Mouse (Mus musculus) gastrocnemius, adult 2 months (tissue): ENCODE measurements at regions not wholly inside any gene's neighbourhood (a gene's known extent, or its start where the extent isn't known, plus 50 kb on each side); places are given as distances from the start of the nearest gene placed in this dataset.

ENCODE experiments used
- DNase-seq: peaks from one replicate; pipeline ENCODE4 v3.0.0; 2022
- H3K27ac ChIP-seq: fragments of 200-600 bp; 2 replicates; pipeline ENCODE4 v1.8.1; 2022; ENCODE audit warnings: mild to moderate bottlenecking
- H3K4me3 ChIP-seq: fragments of 200-600 bp; 2 replicates; pipeline ENCODE4 v1.8.1; 2022; ENCODE audit warnings: mild to moderate bottlenecking, moderate library complexity
- CTCF ChIP-seq: fragments of 200-600 bp; IDR thresholded peaks from 2 replicates; pipeline ENCODE4 v1.8.1; 2022; ENCODE audit warnings: antibody characterized with exemption, mild to moderate bottlenecking, moderate library complexity
- intact Hi-C: fragments of 180-260 bp; cut with DNase I; formaldehyde crosslinking; loops from one replicate; pipeline ENCODE4 v1.15.1; 2025

DNA sequence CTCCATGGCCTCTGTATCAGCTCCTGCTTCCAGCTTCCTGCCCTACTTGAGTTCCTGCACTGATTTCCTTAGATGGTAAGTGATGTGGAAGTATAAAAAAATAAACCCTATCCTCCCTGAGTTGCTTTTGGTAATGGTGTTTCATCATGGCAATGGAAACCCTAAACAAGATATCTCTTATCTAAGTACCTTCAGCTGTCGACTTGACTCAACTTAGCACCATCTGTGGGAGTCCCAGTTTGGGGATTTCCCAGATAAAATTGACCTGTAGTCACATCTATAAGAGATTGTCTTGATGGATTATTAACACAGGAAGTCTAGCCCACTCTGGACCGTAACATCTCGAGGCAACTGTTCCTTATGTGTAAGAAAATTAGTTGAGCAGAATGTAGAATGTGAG lies 570.2 kb upstream of the Gm10306 start:
- no peak for DNase-seq
- intact Hi-C loops, result no loop called here
- Histone ChIP-seq H3K4me3 (no peak overlapping the region), H3K27ac (no peak overlapping the region)
- no peak for TF ChIP-seq CTCF

DNA sequence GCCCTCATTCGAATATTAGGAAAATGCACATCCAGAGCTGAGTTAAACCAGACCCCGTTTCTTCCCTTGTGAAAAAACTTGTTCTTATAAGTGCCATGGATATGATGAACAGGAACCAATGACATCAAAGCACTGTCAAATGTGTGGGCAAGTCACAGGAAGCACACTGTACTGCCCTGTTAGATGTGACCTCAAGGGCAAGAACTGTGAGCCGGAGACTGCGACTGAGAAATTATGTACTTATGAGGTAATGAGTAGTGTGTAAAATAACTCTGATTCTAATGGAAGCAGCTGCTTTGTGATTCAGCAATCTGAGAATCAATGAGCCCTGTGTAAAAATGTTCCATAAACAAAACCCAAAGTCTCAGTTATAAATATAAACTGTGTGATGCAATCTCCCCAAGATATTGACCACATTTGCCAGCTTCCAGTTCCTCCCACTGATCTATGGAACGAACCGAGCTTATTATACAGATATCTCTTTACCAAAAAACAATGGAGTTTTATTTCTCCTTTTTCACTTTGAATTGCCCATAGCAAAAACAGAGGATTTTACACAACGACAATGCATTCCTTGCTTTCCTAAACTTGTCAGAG lies 566.0 kb upstream of the Gm10306 start:
- intact Hi-C loops, result no loop called here
- Histone ChIP-seq H3K27ac (no peak overlapping the region), H3K4me3 (no peak overlapping the region)
- no peak for TF ChIP-seq CTCF
- DNase-seq, result no peak

DNA sequence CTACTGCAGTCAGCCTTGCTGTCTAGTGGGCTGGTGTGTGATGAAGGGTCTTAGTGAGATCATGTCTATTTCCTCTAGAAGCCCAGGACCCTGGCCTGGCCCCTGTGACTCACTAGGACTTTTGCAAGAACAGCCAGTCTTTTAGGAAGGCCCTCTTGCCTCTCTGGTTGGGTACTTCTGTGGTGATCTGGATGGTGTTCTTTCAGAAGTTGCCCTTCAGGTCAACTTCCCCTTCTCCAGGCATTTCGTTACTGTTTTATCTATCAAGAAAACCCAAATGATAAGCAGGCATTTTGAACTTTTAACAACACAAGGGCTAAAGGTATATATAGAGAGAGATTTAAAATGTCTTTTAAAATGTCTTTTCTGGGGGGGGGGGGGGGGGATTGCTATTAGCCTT lies 550.5 kb upstream of the Gm10306 start:
- intact Hi-C loops, result no loop called here
- H3K4me3 ChIP-seq, result no peak overlapping the region
- no peak for DNase-seq
- no peak for TF ChIP-seq CTCF
- H3K27ac ChIP-seq, result no peak overlapping the region

DNA sequence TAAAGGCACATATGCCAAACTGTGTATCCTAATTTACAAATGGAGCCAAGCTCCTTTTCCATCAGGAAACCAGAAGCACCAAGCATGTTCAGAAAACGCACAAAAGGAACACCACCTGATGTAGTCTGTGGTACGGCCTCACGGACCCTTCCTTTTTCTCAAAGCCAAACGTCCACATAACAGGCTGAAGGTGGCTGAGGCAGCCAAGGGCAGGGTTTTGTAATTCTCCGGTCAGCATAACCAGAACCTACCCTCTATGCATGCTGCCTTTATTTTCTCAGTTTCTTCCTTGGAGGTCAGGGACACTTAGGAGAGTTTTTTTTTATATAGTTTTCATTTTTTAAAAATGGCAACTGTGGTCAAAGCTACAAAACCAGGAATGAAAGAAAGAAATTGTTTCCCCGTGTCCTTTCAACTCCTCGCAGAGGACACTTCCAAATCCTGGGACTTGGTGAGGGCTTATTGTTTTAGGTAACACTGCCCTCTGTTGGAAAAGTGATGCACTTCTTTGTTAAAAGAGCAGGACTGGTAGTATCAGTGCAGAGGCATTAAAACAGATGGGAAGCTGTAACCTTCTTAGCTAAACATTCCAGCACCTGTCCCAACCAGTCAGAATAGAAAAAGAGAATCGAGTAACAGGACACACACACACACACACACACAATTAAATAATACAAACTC lies 549.1 kb upstream of the Gm10306 start:
- no peak for DNase-seq
- peak; percentile 52 for TF ChIP-seq CTCF
- intact Hi-C loops, result no loop called here
- H3K4me3 ChIP-seq, result no peak overlapping the region
- H3K27ac ChIP-seq, result no peak overlapping the region

DNA sequence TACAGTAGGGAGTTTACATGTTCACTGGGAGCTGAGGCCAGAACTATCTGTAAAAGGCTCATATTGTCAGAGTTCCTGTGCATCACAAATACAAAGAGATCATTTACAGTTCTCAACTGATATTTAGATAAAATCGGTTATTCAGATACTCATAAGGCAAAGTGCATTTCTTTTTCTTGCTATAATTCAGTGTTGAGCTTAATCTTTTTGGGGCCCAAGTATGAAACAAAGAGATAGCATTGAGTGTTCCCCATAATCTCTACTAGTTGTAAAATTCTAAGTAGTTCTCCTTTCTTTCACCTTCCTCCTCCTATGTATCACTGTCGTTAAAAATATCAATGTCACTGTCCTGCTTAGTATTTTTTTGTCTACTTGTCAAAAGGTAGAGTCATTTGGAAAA lies 540.6 kb upstream of the Gm10306 start:
- no peak overlapping the region for H3K4me3 ChIP-seq
- TF ChIP-seq CTCF, result no peak
- intact Hi-C loops, result no loop called here

DNA sequence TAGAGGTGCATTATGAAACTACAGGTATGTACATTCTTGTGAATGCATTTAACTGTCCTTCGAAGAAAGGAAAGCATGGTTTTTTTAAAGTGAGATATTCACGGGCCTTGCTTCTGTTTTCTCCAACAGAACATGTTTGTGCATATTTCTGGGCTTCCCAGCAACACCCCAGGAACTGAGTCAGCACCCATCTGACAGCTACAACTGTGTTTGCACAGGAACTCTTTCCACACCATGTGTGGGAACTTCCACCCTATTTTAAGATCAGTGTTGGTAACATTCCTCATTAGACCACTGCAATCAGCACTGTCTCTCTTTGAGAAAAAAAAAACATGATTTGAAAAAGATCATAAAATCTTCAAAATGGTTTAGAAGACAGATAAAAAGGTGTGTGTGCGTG lies 538.6 kb upstream of the Gm10306 start:
- Histone ChIP-seq H3K27ac (no peak overlapping the region), H3K4me3 (no peak overlapping the region)
- no peak for TF ChIP-seq CTCF
- intact Hi-C loops, result no loop called here
- no peak for DNase-seq

More for the DNA sequence above, 540.6 kb upstream of the Gm10306 start:
- no peak for DNase-seq
- no peak overlapping the region for H3K27ac ChIP-seq

DNA sequence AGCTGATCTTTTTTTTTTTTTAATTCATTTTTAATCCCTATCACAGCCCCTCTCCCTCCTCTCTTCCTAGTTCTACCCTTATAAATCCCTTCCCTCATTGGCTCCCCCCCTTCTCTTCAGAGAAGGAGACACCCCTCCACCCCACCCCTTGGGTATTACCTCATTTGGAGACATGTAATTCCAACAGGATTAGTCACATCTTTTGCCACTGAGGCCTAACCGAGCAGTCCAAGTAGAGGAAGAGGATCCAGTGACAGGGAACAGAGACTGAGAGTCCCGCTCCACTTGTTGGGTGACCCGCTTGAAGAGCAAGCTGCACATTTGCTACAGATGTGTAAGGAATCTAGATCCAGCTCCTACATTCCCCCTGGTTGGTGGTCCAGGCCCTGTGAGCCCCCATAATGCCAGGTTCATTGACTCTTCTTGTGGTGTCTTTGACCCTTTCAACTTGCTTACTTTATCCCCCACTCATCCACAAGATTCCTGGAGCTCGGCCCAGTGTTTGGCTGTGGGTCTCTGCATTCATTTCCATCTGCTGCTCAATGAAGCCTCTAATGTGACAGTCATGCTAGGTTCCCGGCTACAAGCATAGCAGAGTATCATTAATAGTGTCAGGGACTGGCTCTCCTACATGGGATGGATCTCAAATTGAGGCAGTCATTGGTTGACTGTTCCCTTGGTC lies 506.6 kb upstream of the Gm10306 start:
- intact Hi-C loops, result no loop called here
- Histone ChIP-seq H3K27ac (no peak overlapping the region), H3K4me3 (no peak overlapping the region)
- TF ChIP-seq CTCF, result no peak
- DNase-seq, result no peak

DNA sequence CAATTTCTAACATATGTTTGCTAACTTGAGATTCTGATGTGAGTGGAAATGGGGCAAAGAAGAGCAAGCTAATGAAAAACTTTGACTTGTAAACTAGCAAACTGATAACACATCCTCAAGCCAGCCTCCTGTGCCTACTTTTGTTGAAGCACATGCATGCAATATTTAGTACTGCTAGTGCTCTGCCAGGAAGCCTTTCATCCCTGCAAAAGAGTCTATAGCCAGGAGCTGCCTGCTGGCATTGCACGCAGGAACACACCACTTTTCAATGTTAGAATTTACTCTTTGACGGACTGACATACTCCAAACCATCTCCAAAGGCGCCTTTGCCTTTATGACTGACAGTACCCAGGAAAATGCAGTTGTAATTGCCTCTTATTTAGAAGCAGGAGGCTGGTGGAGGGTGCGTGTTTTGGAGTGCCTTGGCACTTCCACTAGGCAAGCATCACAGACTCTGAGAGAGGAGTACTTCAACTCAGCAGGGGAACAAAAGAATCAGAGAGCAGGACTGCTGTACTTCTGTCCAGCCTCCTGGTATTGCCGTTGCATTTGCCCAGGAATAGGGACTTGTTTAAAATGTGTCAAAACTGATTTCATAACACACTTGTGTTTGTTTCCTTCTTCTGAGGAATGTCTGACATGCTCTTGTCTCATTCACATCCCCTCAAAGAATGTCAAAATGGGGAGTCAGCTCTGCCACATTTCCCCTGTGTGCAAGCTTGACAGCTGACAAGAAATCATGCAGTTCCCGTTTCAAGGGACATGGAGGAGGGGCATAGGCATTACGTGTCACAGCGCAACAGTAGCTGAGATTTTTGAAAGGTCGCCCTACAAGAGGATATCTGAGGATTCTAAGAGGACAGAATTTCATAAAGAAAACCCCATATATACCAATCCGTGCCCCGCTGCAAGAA lies 503.8 kb upstream of the Gm10306 start:
- intact Hi-C loops, result no loop called here
- Histone ChIP-seq H3K4me3 (no peak overlapping the region), H3K27ac (no peak overlapping the region)
- TF ChIP-seq CTCF, result no peak
- DNase-seq, result no peak

DNA sequence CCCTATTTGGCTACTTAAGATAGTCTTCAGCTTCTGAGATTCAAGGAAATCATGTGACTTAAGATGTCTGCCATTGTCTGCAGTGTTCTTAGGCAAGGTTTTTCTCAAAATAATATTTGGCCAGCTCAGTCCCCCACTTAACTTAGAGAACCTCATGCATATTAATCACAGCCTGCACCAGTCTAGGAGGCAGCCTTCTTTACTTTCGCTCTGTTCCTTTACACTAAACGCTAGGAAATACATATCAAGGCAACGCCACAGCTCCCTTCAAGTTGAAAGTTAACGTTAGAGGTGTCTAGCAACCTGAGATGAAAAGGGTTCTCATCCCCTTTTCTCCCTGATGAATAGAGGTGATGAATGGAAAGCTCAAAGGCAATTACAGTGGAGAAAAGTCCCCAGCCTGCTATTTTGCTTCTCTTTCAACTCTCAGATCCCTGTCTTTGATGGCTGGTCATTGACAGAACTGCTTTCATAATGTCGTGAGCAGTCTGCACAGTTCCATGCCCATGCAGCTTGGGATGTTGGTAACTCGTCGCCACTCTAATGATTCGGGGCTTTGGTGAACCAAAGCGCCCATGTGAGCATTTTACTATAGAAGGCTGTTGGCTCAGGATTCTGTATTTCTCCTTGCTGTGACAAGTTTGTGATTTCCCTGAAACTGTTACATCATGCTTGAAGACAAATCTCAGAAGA lies 483.0 kb upstream of the Gm10306 start:
- Histone ChIP-seq H3K4me3 (no peak overlapping the region), H3K27ac (no peak overlapping the region)
- intact Hi-C loops, result no loop called here
- no peak for TF ChIP-seq CTCF
- no peak for DNase-seq

DNA sequence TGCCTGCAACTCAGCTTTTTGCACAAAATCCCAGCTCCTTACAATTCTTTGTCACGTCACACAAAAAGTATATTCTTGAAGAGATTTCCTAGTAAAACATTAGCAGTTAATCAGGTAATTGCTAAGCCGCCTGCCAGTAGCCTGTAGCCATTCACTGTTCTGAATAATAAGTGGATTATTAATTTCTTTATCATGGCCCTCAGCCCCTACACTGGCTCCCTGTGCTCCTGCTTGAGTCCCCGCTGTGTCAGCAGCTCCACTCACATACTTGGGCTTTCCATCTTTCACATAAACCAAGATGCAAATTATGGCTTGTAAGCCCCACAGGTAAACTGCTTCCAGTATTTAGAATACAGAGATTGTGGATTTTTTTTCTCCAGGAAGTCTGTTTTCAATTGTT lies 473.5 kb upstream of the Gm10306 start:
- DNase-seq, result no peak
- intact Hi-C loops, result no loop called here

DNA sequence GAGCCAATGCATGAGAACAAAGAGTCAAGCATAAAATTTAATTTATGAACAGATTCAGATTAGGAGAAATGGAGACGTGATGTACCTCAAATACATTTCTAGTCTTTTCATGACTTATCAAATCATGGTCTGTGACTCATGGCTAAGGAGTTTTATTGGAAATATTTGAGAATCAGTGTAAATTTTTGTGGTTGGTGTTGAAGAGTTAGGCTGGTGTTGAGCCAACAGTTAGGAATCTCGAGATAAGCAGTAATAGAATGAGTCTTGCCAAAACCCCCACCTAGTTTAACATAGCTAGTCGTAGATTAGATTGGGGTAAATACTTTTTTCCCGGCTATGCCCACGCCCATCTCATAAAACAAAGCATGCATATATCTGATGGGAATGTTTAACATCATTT lies 462.0 kb upstream of the Gm10306 start:
- DNase-seq, result no peak
- no peak overlapping the region for H3K4me3 ChIP-seq
- intact Hi-C loops, result no loop called here
- TF ChIP-seq CTCF, result no peak
- H3K27ac ChIP-seq, result no peak overlapping the region

More for the DNA sequence above, 473.5 kb upstream of the Gm10306 start:
- Histone ChIP-seq H3K4me3 (no peak overlapping the region), H3K27ac (no peak overlapping the region)
- TF ChIP-seq CTCF, result no peak

DNA sequence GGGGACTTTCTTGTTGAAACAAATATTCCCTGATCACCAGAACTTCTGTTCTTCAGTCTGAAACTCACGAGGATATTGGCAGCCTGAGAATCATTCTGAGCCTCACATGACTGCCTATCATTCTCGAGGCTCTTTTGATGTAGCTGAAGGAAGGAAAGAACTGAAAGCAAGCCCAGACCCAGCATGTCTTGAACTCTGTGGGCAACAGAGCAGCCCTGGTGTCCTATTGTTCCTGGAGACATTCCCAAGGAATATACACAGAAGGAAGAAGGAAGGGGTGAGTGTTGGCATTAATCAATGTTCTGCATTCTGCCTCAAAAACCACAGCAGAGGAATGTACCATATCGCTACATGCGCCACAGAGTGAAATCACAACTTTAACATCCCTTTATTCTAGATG lies 449.4 kb upstream of the Gm10306 start:
- no peak overlapping the region for H3K27ac ChIP-seq
- DNase-seq, result no peak
- H3K4me3 ChIP-seq, result no peak overlapping the region
- intact Hi-C loops, result no loop called here
- no peak for TF ChIP-seq CTCF
